Mouse (Mus musculus) intestine, postnatal 0 days (tissue): ENCODE measurements around the gene Zfp84. TPM values are rescaled to one million over a fixed set of nuclear protein-coding genes. Genes with fewer than 3 reads are reported as not detected.

Experiments used
- ATAC-seq: fragments of 200-750 bp; cut with Nextera tagmentation; 2 replicates; pipeline ENCODE4 v1.8.0; 2017; ENCODE audit warnings: mild to moderate bottlenecking, moderate TSS enrichment, moderate library complexity
- H3K27ac ChIP-seq: fragments of 300-500 bp; sonication (generic); 2 replicates; pipeline ENCODE4 v1.5.1; 2014; ENCODE audit warnings: mild to moderate bottlenecking, low read depth, low read length, moderate library complexity
- H3K27me3 ChIP-seq: fragments of 300-500 bp; sonication (generic); replicated peaks from 2 replicates; pipeline ENCODE4 v1.6.1; 2014; ENCODE audit warnings: low read length, mixed read lengths; ENCODE audit not compliant: control insufficient read depth, insufficient read depth
- H3K36me3 ChIP-seq: fragments of 300-500 bp; sonication (generic); 2 replicates; pipeline ENCODE4 v1.6.1; 2014; ENCODE audit warnings: mild to moderate bottlenecking, moderate library complexity; ENCODE audit not compliant: control insufficient read depth, insufficient read depth
- H3K4me1 ChIP-seq: fragments of 300-500 bp; sonication (generic); replicated peaks from 2 replicates; pipeline ENCODE4 v1.6.1; 2014; ENCODE audit warnings: antibody characterized with exemption, low read length, mixed read lengths; ENCODE audit not compliant: control insufficient read depth, insufficient read depth
- H3K4me2 ChIP-seq: fragments of 300-500 bp; sonication (generic); replicated peaks from 2 replicates; pipeline ENCODE4 v1.6.1; 2014; ENCODE audit warnings: low read depth, mild to moderate bottlenecking, moderate library complexity
- H3K4me3 ChIP-seq: fragments of 300-500 bp; sonication (generic); 2 replicates; pipeline ENCODE4 v1.5.1; 2014; ENCODE audit warnings: low read depth, low read length
- H3K9ac ChIP-seq: fragments of 300-500 bp; sonication (generic); 2 replicates; pipeline ENCODE4 v1.6.1; 2014; ENCODE audit warnings: mild to moderate bottlenecking, low read depth, low read length
- H3K9me3 ChIP-seq: fragments of 300-500 bp; sonication (generic); 2 replicates; pipeline ENCODE4 v1.6.1; 2016; ENCODE audit warnings: mixed run types; ENCODE audit not compliant: control insufficient read depth
- CTCF ChIP-seq: sonication (generic); IDR thresholded peaks from 2 replicates; pipeline ENCODE4 v1.5.1; 2016; ENCODE audit warnings: low read depth, mild to moderate bottlenecking, control low read depth, antibody characterized with exemption, moderate library complexity
- WGBS: fragments of 180-500 bp; shearing (Covaris S2); extraction: QIAGEN DNeasy Blood & Tissue Kit; methylation state at CpG from one replicate; pipeline ENCODE4 v1.1.7; 2014; 5-methylcytosine and 5-hydroxymethylcytosine counted together
- polyA plus RNA-seq: library from polyadenylated mRNA; unstranded; fragments of >200 nt; fragmentation: Nextera tagmentation; extraction: Ambion mirVana; gene quantifications from 2 replicates; pipeline ENCODE4 v1.2.1, GENCODE M21; 2015

Gene Zfp84
- polyA plus RNA-seq, 1 experiment from 2014 or later: 4.7 TPM

DNA sequence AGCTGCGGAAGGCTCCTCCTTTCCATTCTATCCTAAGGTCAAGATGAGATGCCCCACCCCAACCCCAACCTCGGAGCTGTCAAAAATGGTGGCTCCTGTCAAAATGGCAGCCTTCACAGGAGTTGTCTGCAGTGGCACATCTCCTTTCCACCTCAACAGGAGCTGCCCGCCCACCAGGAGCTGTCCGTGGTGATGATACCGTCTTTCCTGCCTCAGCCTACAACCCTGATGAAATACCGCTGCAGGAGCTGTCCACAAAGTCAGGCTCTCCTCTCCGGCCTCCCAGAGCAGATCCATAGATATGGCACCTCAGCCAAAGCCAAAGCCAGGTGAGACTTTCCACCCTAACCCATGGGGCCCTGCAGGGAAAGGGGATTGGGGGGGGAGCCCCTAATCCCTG is 3.6 kb upstream of the Zfp84 start:
- 78% methylated on average over 7 of the region's 7 CpGs for WGBS
- Histone ChIP-seq H3K4me3 (no peak overlapping the region), H3K9ac (no peak overlapping the region), H3K27me3 (no peaks in the 10 kb centered on the region), H3K27ac (no peak overlapping the region), H3K36me3 (no peaks in the 10 kb centered on the region), H3K4me2 (no peak overlapping the region), H3K9me3 (no peaks in the 10 kb centered on the region), H3K4me1 (0 out of 2 replicates have a peak, but pooled peaks cover 4% of the 10 kb centered on the region)
- ATAC-seq: no peak
- TF ChIP-seq CTCF: no peak

DNA sequence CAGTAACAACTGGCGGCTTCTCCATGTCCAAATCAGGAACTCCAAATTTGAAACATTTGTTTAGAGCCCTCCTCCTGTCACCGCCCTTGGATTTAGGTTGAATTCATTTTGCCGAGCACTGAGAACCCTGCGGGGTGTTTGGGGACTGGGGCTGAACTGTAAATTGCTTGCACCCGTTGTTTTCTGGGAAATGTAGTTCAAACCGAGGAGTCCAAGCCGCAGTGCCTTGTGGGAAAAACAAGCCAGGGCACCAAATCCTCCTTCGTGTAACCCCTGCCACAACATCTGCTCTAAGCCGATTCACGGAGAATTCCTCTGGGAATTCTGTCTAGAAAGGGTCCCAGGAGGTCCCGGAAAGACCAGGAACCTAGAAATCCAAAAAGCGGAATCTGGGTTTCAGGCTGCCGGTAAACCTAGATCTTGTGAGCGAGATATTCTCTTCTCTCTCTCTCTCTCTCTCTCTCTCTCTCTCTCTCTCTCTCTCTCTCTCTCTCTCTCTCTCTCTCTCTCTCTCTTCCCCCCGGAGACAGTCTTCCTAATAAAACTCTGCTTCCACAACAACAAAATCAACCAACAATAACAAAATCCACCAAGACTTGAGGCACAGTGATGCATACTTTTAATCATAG is 1.2 kb upstream of the Zfp84 start:
- 0 out of 2 replicates have a peak, but pooled peaks cover 5% of the 10 kb centered on the region for H3K4me1 ChIP-seq
- H3K9ac ChIP-seq: peak overlapping the region; percentile 31; the same call in 1 of the 2 replicates
- H3K9me3 ChIP-seq: no peaks in the 10 kb centered on the region
- under 1% methylated on average over 15 of the region's 15 CpGs for WGBS
- no peak overlapping the region; the same call in 1 of the 2 replicates for H3K27ac ChIP-seq
- no peaks in the 10 kb centered on the region for H3K27me3 ChIP-seq
- no peaks in the 10 kb centered on the region; the same call in 1 of the 2 replicates for H3K36me3 ChIP-seq
- TF ChIP-seq CTCF: no peak
- ATAC-seq: peak; percentile 34; the same call in 1 of the 2 replicates
- H3K4me3 ChIP-seq: peak overlapping the region; percentile 85
- H3K4me2 ChIP-seq: peak overlapping the region; percentile 81

DNA sequence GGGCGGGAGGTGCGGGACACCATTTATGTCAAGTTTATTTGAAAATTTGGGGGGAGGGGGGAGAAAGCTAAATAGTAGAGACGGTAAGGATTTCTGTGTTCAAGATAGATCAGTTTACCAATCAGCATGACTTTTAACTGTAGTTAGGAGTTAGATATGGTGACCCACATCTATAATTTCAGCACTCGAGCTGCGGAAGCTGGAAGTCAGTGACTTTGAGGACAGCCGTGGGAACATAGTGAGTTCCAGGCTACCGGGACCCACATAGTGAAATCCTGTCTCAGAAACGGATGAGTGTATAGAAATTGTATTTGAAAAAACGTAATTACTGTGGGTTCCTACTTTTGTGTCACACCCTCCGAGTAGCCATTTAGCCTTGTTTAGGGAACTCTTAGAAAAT is 628 bp downstream of the Zfp84 start:
- 2% methylated on average over 10 of the region's 10 CpGs for WGBS
- H3K27me3 ChIP-seq: no peaks in the 10 kb centered on the region
- no peaks in the 10 kb centered on the region for H3K9me3 ChIP-seq
- peak overlapping the region; percentile 85 for H3K4me3 ChIP-seq
- TF ChIP-seq CTCF: no peak
- peaks cover 9% of the 10 kb centered on the region; the same call in 1 of the 2 replicates for H3K36me3 ChIP-seq
- 0 out of 2 replicates have a peak overlapping the region, but pooled peaks have one; percentile 75 for H3K27ac ChIP-seq
- 0 out of 2 replicates have a peak, but pooled peaks cover 5% of the 10 kb centered on the region for H3K4me1 ChIP-seq
- no peak for ATAC-seq
- H3K4me2 ChIP-seq: peak overlapping the region; percentile 81
- peak overlapping the region; percentile 71 for H3K9ac ChIP-seq

DNA sequence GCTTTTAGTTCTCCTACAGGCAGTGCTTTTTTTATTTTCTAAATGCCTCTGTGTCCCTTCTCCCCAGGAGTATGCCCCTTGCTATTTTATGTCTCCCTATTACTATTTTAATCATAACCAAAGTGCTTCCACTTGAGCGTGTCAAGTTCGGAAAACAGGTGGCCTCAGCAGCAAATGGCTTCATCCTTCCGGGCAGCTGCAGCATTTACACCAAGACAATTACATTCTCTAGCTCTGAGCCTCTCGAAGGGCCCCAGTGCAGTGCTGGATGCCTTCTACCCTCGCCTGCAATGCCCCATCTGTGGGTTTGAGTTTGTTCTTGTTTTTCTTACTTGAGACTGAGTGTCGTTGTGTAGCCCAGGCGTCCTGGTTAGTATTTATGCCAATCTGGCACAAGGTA is 5.2 kb downstream of the Zfp84 start:
- H3K27ac ChIP-seq: no peak overlapping the region
- no peak for TF ChIP-seq CTCF
- H3K9me3 ChIP-seq: no peaks in the 10 kb centered on the region; the same call in 1 of the 2 replicates
- peaks cover 52% of the 10 kb centered on the region for H3K36me3 ChIP-seq
- 0 out of 2 replicates have a peak, but pooled peaks cover 5% of the 10 kb centered on the region for H3K4me1 ChIP-seq
- H3K27me3 ChIP-seq: no peaks in the 10 kb centered on the region
- WGBS: 88% methylated on average over 7 of the region's 7 CpGs
- ATAC-seq: no peak
- no peak overlapping the region for H3K4me2 ChIP-seq
- H3K4me3 ChIP-seq: no peak overlapping the region
- no peak overlapping the region for H3K9ac ChIP-seq

DNA sequence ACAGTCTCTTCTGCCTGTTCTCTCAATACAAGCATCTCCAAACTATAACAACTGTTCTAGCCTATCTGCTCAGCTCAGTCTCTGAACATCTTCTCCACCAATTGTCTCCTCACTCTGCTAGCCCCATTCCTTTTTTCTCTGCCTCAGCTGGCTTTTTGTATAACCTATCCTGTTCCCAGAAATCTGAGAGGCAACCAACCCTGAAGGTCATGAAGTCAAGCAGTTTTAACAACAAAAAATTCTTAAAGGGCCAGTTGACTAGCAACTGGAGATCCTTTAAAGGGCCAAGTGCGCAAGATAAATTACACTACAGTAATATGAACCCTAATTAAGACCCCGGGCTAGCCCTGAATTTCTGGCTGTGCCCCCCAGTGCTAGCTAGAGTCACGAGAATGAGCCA is 6.0 kb downstream of the Zfp84 start:
- Histone ChIP-seq H3K4me3 (no peak overlapping the region), H3K36me3 (peaks cover 58% of the 10 kb centered on the region), H3K9ac (no peak overlapping the region), H3K4me1 (0 out of 2 replicates have a peak, but pooled peaks cover 5% of the 10 kb centered on the region), H3K27me3 (no peaks in the 10 kb centered on the region), H3K4me2 (no peak overlapping the region), H3K9me3 (no peaks in the 10 kb centered on the region; the same call in 1 of the 2 replicates), H3K27ac (no peak overlapping the region)
- WGBS: 91% methylated on average over 3 of the region's 3 CpGs
- no peak for ATAC-seq
- TF ChIP-seq CTCF: no peak

DNA sequence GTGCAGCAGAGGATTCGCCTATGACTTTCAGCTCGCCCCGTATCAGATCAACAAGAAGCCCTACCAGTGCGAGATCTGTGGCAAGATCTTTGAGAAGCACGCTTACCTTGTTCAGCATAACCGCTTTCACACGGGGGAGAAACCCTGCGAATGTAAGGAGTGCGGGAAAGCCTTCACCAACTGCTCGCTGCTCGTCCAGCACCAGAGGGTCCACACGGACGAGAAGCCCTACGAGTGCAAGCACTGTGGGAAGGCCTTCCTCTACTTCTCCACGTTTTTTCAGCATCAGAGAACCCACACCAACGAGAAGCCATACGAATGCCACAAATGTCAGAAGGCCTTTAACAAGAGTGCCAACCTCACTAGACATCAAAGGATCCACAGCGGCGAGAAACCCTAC is 8.2 kb downstream of the Zfp84 start:
- ATAC-seq: no peak
- peaks cover 58% of the 10 kb centered on the region for H3K36me3 ChIP-seq

More for the DNA sequence above, 8.2 kb downstream of the Zfp84 start:
- H3K9me3 ChIP-seq: no peaks in the 10 kb centered on the region; the same call in 1 of the 2 replicates
- no peak overlapping the region for H3K27ac ChIP-seq
- no peak overlapping the region for H3K4me2 ChIP-seq
- no peaks in the 10 kb centered on the region for H3K27me3 ChIP-seq
- 95% methylated on average over 19 of the region's 19 CpGs for WGBS
- H3K4me1 ChIP-seq: no peaks in the 10 kb centered on the region
- TF ChIP-seq CTCF: no peak
- H3K9ac ChIP-seq: no peak overlapping the region
- no peak overlapping the region for H3K4me3 ChIP-seq
